ENCODE assay signal across 8 mouse cellular contexts in the genomic region with DNA sequence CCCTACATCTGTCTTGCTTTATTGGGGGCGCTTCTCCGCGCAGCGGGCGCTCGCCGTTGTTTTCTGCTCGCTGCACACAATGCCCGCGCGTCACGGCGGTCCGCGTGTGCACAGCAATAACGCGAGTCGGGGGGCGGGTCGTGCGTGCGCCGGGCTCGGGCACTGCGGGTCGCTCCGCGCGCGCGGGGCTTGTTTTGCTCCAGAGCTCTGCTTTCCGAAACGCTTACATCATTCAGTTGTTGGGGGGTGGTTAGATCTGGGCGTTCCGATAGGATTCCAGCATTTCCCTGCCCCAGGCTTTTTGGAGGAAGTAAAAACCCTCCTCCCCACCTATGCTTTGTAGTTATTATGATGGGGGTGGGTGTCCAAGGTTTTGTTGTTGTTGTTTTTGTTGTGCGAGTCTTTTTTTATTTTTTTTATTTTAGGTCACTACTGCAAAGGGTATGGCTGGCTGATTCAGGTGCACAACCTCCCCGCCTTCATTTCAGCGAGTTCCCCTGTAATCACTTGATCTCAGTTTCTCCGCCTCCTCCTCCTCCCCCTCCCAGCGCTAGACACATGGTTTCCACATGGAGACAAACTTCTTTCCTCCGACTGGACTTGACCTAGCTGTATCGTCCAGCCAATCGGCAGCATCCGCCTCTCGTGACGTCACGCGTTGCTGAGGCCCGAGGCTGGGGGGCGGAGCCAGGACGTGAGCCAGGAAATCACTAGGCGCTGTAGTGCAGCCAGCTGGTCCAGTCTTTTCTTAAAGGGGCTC. TPM values are rescaled to one million over a fixed set of nuclear protein-coding genes. Genes with fewer than 3 reads are reported as not detected.
DNase-seq lines count a peak whose midpoint lies in the region; ATAC-seq and TF ChIP-seq lines count a peak whose summit lies in the region.

No protein-coding gene starts in this region.

- peak; percentile 99 for DNase-seq in c-Kit-positive CD71-positive TER-119-positive erythroid progenitor cells, embryonic 14.5 days (ENCODE audit: low spot score)
- peak; percentile 98 for DNase-seq in heart, postnatal 0 days (ENCODE audit: low spot score)
- peak; percentile 99 for DNase-seq in kidney, postnatal 4 days

- peak overlapping the region; percentile 84 for H3K4me3 ChIP-seq in E14TG2a.4 (replicated peaks; ENCODE audit: low read length)
- peak overlapping the region; percentile 90 for H3K4me3 ChIP-seq in forebrain, embryonic 12.5 days (replicated peaks)
- H3K4me3 ChIP-seq in heart, postnatal 0 days (ENCODE audit: low read depth, low read length), result peak overlapping the region; percentile 95
- peak overlapping the region; percentile 82 for H3K4me3 ChIP-seq in liver, embryonic 16.5 days (ENCODE audit: low read depth, low read length)
- H3K4me3 ChIP-seq in neural tube, embryonic 13.5 days, result peak overlapping the region; percentile 84
- H3K4me3 ChIP-seq in testis, adult 2 months (ENCODE audit: control insufficient read depth, low read depth, low read length), result peak overlapping the region; percentile 80

- under 1% methylated on average over 52 of the region's 52 CpGs for WGBS in forebrain, embryonic 12.5 days
- under 1% methylated on average over 52 of the region's 52 CpGs for WGBS in heart, postnatal 0 days
- under 1% methylated on average over 52 of the region's 52 CpGs for WGBS in liver, embryonic 16.5 days (ENCODE audit: insufficient replicate concordance)
- WGBS in neural tube, embryonic 13.5 days, result under 1% methylated on average over 52 of the region's 52 CpGs

- 0 out of 2 replicates have a peak, but pooled peaks have one; percentile 14 for TF ChIP-seq EP300 in heart, postnatal 0 days (IDR thresholded peaks at IDR 0.05; ENCODE audit: low read depth)

- H3K9ac ChIP-seq in forebrain, embryonic 12.5 days, result peak overlapping the region; percentile 94
- H3K9ac ChIP-seq in heart, postnatal 0 days (replicated peaks; ENCODE audit: low read depth, low read length), result peak overlapping the region; percentile 87
- H3K9ac ChIP-seq in liver, embryonic 16.5 days (ENCODE audit: low read depth, low read length), result peak overlapping the region; percentile 93
- peak overlapping the region; percentile 93 for H3K9ac ChIP-seq in neural tube, embryonic 13.5 days

- H3K27me3 ChIP-seq in E14TG2a.4 (ENCODE audit: insufficient read depth, low read length), result peaks cover 29% of the 10 kb centered on the region
- no peaks in the 10 kb centered on the region; the same call in 1 of the 2 replicates for H3K27me3 ChIP-seq in forebrain, embryonic 12.5 days
- no peaks in the 10 kb centered on the region for H3K27me3 ChIP-seq in heart, postnatal 0 days (ENCODE audit: control insufficient read depth, insufficient read depth, low read length)
- H3K27me3 ChIP-seq in liver, embryonic 16.5 days (ENCODE audit: control insufficient read depth, insufficient read depth, low read depth, low read length), result no peaks in the 10 kb centered on the region
- H3K27me3 ChIP-seq in neural tube, embryonic 13.5 days, result no peaks in the 10 kb centered on the region
- no peaks in the 10 kb centered on the region; the same call in 1 of the 2 replicates for H3K27me3 ChIP-seq in testis, adult 2 months (ENCODE audit: control insufficient read depth, insufficient read depth, low read length)

- peak overlapping the region; percentile 98 for H3K27ac ChIP-seq in forebrain, embryonic 12.5 days
- peak overlapping the region; percentile 98 for H3K27ac ChIP-seq in heart, postnatal 0 days (ENCODE audit: low read depth)
- peak overlapping the region; percentile 94 for H3K27ac ChIP-seq in liver, embryonic 16.5 days (ENCODE audit: low read length)
- peak overlapping the region; percentile 98 for H3K27ac ChIP-seq in neural tube, embryonic 13.5 days (replicated peaks)
- peak overlapping the region; percentile 92 for H3K27ac ChIP-seq in testis, adult 2 months (ENCODE audit: control insufficient read depth, insufficient read depth, low read depth, low read length)

- peaks cover 70% of the 10 kb centered on the region for H3K4me1 ChIP-seq in E14TG2a.4 (replicated peaks; ENCODE audit: low read depth, low read length)
- H3K4me1 ChIP-seq in forebrain, embryonic 12.5 days, result peaks cover 31% of the 10 kb centered on the region
- peaks cover 17% of the 10 kb centered on the region for H3K4me1 ChIP-seq in heart, postnatal 0 days (ENCODE audit: control insufficient read depth, insufficient read depth)
- H3K4me1 ChIP-seq in liver, embryonic 16.5 days (ENCODE audit: control insufficient read depth, low read depth, low read length), result peaks cover 29% of the 10 kb centered on the region
- H3K4me1 ChIP-seq in neural tube, embryonic 13.5 days (replicated peaks), result peaks cover 53% of the 10 kb centered on the region
- H3K4me1 ChIP-seq in testis, adult 2 months (ENCODE audit: control insufficient read depth, insufficient read depth, low read length), result peaks cover 27% of the 10 kb centered on the region

- TF ChIP-seq CTCF in E14TG2a.4 (conservative IDR thresholded peaks at IDR 0.05; ENCODE audit: low read length), result no peak
- no peak for TF ChIP-seq CTCF in heart, postnatal 0 days (IDR thresholded peaks at IDR 0.05; ENCODE audit: low read depth)
- no peak for TF ChIP-seq CTCF in testis, adult 2 months (IDR thresholded peaks at IDR 0.05; ENCODE audit: control insufficient read depth, insufficient read depth, insufficient replicate concordance, low read depth, low read length)

- no peaks in the 10 kb centered on the region for H3K36me3 ChIP-seq in E14TG2a.4 (ENCODE audit: insufficient read depth, low read length)
- H3K36me3 ChIP-seq in forebrain, embryonic 12.5 days (replicated peaks), result no peaks in the 10 kb centered on the region
- no peaks in the 10 kb centered on the region for H3K36me3 ChIP-seq in heart, postnatal 0 days (replicated peaks; ENCODE audit: control insufficient read depth, insufficient read depth, low read length)
- H3K36me3 ChIP-seq in liver, embryonic 16.5 days (ENCODE audit: control insufficient read depth, insufficient read depth), result no peaks in the 10 kb centered on the region
- no peaks in the 10 kb centered on the region for H3K36me3 ChIP-seq in neural tube, embryonic 13.5 days
- H3K36me3 ChIP-seq in testis, adult 2 months (ENCODE audit: control insufficient read depth, insufficient read depth, low read length), result no peaks in the 10 kb centered on the region

- peak; percentile 87 for ATAC-seq in forebrain, embryonic 12.5 days (ENCODE audit: low FRiP score)
- peak; percentile 82 for ATAC-seq in heart, postnatal 0 days (ENCODE audit: insufficient read depth, low read depth)
- ATAC-seq in liver, embryonic 16.5 days (ENCODE audit: low read depth), result peak; percentile 82
- ATAC-seq in neural tube, embryonic 13.5 days (ENCODE audit: low read depth), result peak; percentile 80

- no peaks in the 10 kb centered on the region for H3K9me3 ChIP-seq in E14TG2a.4 (ENCODE audit: low read length)
- no peaks in the 10 kb centered on the region for H3K9me3 ChIP-seq in forebrain, embryonic 12.5 days
- no peaks in the 10 kb centered on the region for H3K9me3 ChIP-seq in heart, postnatal 0 days (replicated peaks; ENCODE audit: control insufficient read depth, low read length)
- H3K9me3 ChIP-seq in liver, embryonic 16.5 days (replicated peaks; ENCODE audit: control insufficient read depth, low read length), result no peaks in the 10 kb centered on the region
- H3K9me3 ChIP-seq in neural tube, embryonic 13.5 days, result no peaks in the 10 kb centered on the region

- peak; percentile 41; the same call in 1 of the 2 replicates for TF ChIP-seq POLR2A in testis, adult 2 months (IDR thresholded peaks at IDR 0.05; ENCODE audit: control insufficient read depth, low read depth, low read length)

- peak overlapping the region; percentile 93 for H3K4me2 ChIP-seq in forebrain, embryonic 12.5 days
- peak overlapping the region; percentile 91 for H3K4me2 ChIP-seq in heart, postnatal 0 days (ENCODE audit: low read depth, low read length)
- peak overlapping the region; percentile 98 for H3K4me2 ChIP-seq in liver, embryonic 16.5 days (ENCODE audit: low read depth, low read length)
- H3K4me2 ChIP-seq in neural tube, embryonic 13.5 days, result peak overlapping the region; percentile 80

RNA-seq across cellular contexts. Expression of gene Mxi1, which starts 3.5 kb away (rescaled TPM):
- 54.8 and 62.4 TPM in 2 replicates for polyA plus RNA-seq in forebrain, embryonic 12.5 days (2016; fragmentation: Nextera tagmentation; extraction: Ambion mirVana)
- total RNA-seq in heart, postnatal 0 days (2014; rRNA removed; ENCODE audit: low replicate concordance), result 32.1 and 44.3 TPM in 2 replicates
- 31.2 and 34.8 TPM in 2 replicates for polyA plus RNA-seq in heart, postnatal 0 days (2015; fragmentation: Nextera tagmentation; extraction: Ambion mirVana)
- 14.1 and 16.7 TPM in 2 replicates for polyA plus RNA-seq in liver, embryonic 16.5 days (2015; fragmentation: Nextera tagmentation; extraction: Ambion mirVana)
- 59.8 and 66.5 TPM in 2 replicates for polyA plus RNA-seq in neural tube, embryonic 13.5 days (2015; fragmentation: Nextera tagmentation; extraction: Ambion mirVana)
- polyA plus RNA-seq in testis, adult 2 months (2012; rRNA removed), result 54.8 and 55.6 TPM in 2 replicates

RNA-seq across cellular contexts. Expression of gene Gm10197, which starts 57.7 kb away (rescaled TPM):
- 1.7 TPM in 1 of 2 replicates, not detected in the other for polyA plus RNA-seq in forebrain, embryonic 12.5 days (2016; fragmentation: Nextera tagmentation; extraction: Ambion mirVana)
- total RNA-seq in heart, postnatal 0 days (2014; rRNA removed; ENCODE audit: low replicate concordance), result not detected in 2 replicates
- not detected in 2 replicates for polyA plus RNA-seq in heart, postnatal 0 days (2015; fragmentation: Nextera tagmentation; extraction: Ambion mirVana)
- polyA plus RNA-seq in liver, embryonic 16.5 days (2015; fragmentation: Nextera tagmentation; extraction: Ambion mirVana), result not detected in 2 replicates
- not detected in 2 replicates for polyA plus RNA-seq in neural tube, embryonic 13.5 days (2015; fragmentation: Nextera tagmentation; extraction: Ambion mirVana)
- polyA plus RNA-seq in testis, adult 2 months (2012; rRNA removed), result not detected in 2 replicates

Comparison
In these comparisons a context has a peak if more than half of its experiments do, and no peak if none do; other contexts are left out.
1. Peak in every context shown above with its lines: DNase-seq, ATAC-seq, H3K4me3 ChIP-seq and H3K27ac ChIP-seq.